Mouse (Mus musculus) myocyte (in vitro differentiated cells): ENCODE data around the gene Aig1.

Source experiments
- CEBPB ChIP-seq: IDR thresholded peaks from 2 replicates; pipeline ENCODE4 v1.6.1; 2011; ENCODE audit warnings: mild to moderate bottlenecking, moderate library complexity; ENCODE audit not compliant: poor library complexity, insufficient read depth, severe bottlenecking
- E2F4 ChIP-seq: IDR thresholded peaks from one replicate; pipeline ENCODE4 v1.6.1; 2011; ENCODE audit warnings: mild to moderate bottlenecking, control low read depth, moderate library complexity; ENCODE audit not compliant: insufficient read depth
- MAX ChIP-seq: IDR thresholded peaks from one replicate; pipeline ENCODE4 v1.6.1; 2011; ENCODE audit warnings: low read depth, mild to moderate bottlenecking, control low read depth
- MYOD1 ChIP-seq, 3 experiments: IDR thresholded peaks; one replicate each; pipeline ENCODE4 v1.6.1; 2011; ENCODE audit warnings: control low read depth in 2 of 3, low read depth in 2 of 3, mild to moderate bottlenecking in 2 of 3, moderate library complexity in 1 of 3; ENCODE audit not compliant: insufficient read length in 2 of 3, control insufficient read depth in 1 of 3
- POLR2A ChIP-seq: IDR thresholded peaks from one replicate; pipeline ENCODE4 v1.6.1; 2011; ENCODE audit warnings: low read depth, mild to moderate bottlenecking, control low read depth, moderate library complexity; ENCODE audit not compliant: insufficient read length
- POLR2AphosphoS2 ChIP-seq: IDR thresholded peaks from one replicate; pipeline ENCODE4 v1.6.1; 2011; ENCODE audit warnings: low read depth, control low read depth; ENCODE audit not compliant: insufficient read length
- REST ChIP-seq: IDR thresholded peaks from one replicate; pipeline ENCODE4 v1.6.1; 2011; ENCODE audit warnings: mild to moderate bottlenecking, control low read depth, moderate library complexity; ENCODE audit not compliant: insufficient read depth, insufficient read length
- SRF ChIP-seq: IDR thresholded peaks from one replicate; pipeline ENCODE4 v1.6.1; 2011; ENCODE audit warnings: low read depth; ENCODE audit not compliant: control insufficient read depth, insufficient read length
- TCF12 ChIP-seq: IDR thresholded peaks from one replicate; pipeline ENCODE4 v1.6.1; 2011; ENCODE audit warnings: mild to moderate bottlenecking, control low read depth; ENCODE audit not compliant: poor library complexity, insufficient read depth, severe bottlenecking
- USF1 ChIP-seq: IDR thresholded peaks from one replicate; pipeline ENCODE4 v1.6.1; 2011; ENCODE audit warnings: low read depth, mild to moderate bottlenecking, control low read depth, moderate library complexity

GRCm38 (mm10) chr10:13775411-13775810, 93.4 kb downstream of the Aig1 start:
- TF ChIP-seq MYOD1 (IDR thresholded peaks at IDR 0.05; ENCODE audit: control insufficient read depth in 1 of 3, insufficient read length in 2 of 3, low read depth in 2 of 3) = no peak
- TF ChIP-seq E2F4 = no peak
- no peak for TF ChIP-seq SRF
- TF ChIP-seq CEBPB = no peak; the same call in 1 of the 2 replicates
- no peak for TF ChIP-seq POLR2AphosphoS2
- no peak for TF ChIP-seq MAX
- TF ChIP-seq POLR2A = no peak
- TF ChIP-seq REST = no peak
- no peak for TF ChIP-seq USF1
- TF ChIP-seq TCF12 = no peak
